Mouse (Mus musculus) testis, adult 2 months (tissue): Measurements from ENCODE around the gene Mrpl35. TPM values are rescaled to one million over a fixed set of nuclear protein-coding genes. Genes with fewer than 3 reads are reported as not detected.

Source experiments
- H3K27ac ChIP-seq: fragments of 200-500 bp; 2 replicates; pipeline ENCODE4 v1.5.1; 2012; ENCODE audit warnings: low read depth, low read length; ENCODE audit not compliant: control insufficient read depth, insufficient read depth
- H3K27me3 ChIP-seq: fragments of 200-500 bp; 2 replicates; pipeline ENCODE4 v1.6.1; 2012; ENCODE audit warnings: mild to moderate bottlenecking, low read length, moderate library complexity; ENCODE audit not compliant: control insufficient read depth, insufficient read depth
- H3K36me3 ChIP-seq: fragments of 200-500 bp; 2 replicates; pipeline ENCODE4 v1.6.1; 2012; ENCODE audit warnings: mild to moderate bottlenecking, low read length; ENCODE audit not compliant: control insufficient read depth, insufficient read depth
- H3K4me1 ChIP-seq: fragments of 200-500 bp; 2 replicates; pipeline ENCODE4 v1.6.1; 2012; ENCODE audit warnings: low read length; ENCODE audit not compliant: control insufficient read depth, insufficient read depth
- H3K4me3 ChIP-seq: fragments of 200-500 bp; 2 replicates; pipeline ENCODE4 v1.5.1; 2012; ENCODE audit warnings: low read depth, mild to moderate bottlenecking, low read length, moderate library complexity, mixed read lengths; ENCODE audit not compliant: control insufficient read depth
- CTCF ChIP-seq: fragments of 200-500 bp; IDR thresholded peaks from 2 replicates; pipeline ENCODE4 v1.5.1; 2012; ENCODE audit warnings: low read depth, mild to moderate bottlenecking, inconsistent platforms, low read length, moderate library complexity; ENCODE audit not compliant: control insufficient read depth, insufficient read depth, insufficient replicate concordance
- POLR2A ChIP-seq: fragments of 200-500 bp; IDR thresholded peaks from 2 replicates; pipeline ENCODE4 v1.6.1; 2012; ENCODE audit warnings: low read depth, mild to moderate bottlenecking, inconsistent platforms, low read length, moderate library complexity; ENCODE audit not compliant: control insufficient read depth
- polyA plus RNA-seq: library from polyadenylated mRNA; depleted of rRNA; stranded (reverse); fragments of >200 nt; gene quantifications from 2 replicates; pipeline ENCODE4 v1.2.3, GENCODE M21; 2012; rRNA removed

Gene Mrpl35
- polyA plus RNA-seq, 1 experiment = 26.4 TPM

- no peaks in the 10 kb centered on the region for H3K4me1 ChIP-seq
- H3K4me3 ChIP-seq = no peak overlapping the region
- TF ChIP-seq POLR2A = no peak
- no peak for TF ChIP-seq CTCF
- H3K27me3 ChIP-seq = no peaks in the 10 kb centered on the region
- H3K27ac ChIP-seq = no peak overlapping the region
- H3K36me3 ChIP-seq = no peaks in the 10 kb centered on the region
These were observed 55.5 kb downstream of the Mrpl35 start for GRCm38 (mm10) chr6:71771282-71771681.

- TF ChIP-seq POLR2A (no peak), CTCF (peak; percentile 30; the same call in 1 of the 2 replicates)
- H3K4me1 ChIP-seq = no peaks in the 10 kb centered on the region
- H3K27ac ChIP-seq = no peak overlapping the region
- no peak overlapping the region for H3K4me3 ChIP-seq
- H3K27me3 ChIP-seq = no peaks in the 10 kb centered on the region
- no peaks in the 10 kb centered on the region for H3K36me3 ChIP-seq
These were observed 55.9 kb downstream of the Mrpl35 start for GRCm38 (mm10) chr6:71770856-71771255.

GRCm38 (mm10) chr6:71769901-71770690 is 56.7 kb downstream of the Mrpl35 start:
- Histone ChIP-seq H3K36me3 (no peaks in the 10 kb centered on the region), H3K27ac (no peak overlapping the region), H3K4me3 (no peak overlapping the region), H3K4me1 (no peaks in the 10 kb centered on the region), H3K27me3 (no peaks in the 10 kb centered on the region)
- no peak for TF ChIP-seq POLR2A
- no peak for TF ChIP-seq CTCF

- no peaks in the 10 kb centered on the region for H3K4me1 ChIP-seq
- no peak overlapping the region for H3K27ac ChIP-seq
- H3K36me3 ChIP-seq = no peaks in the 10 kb centered on the region
- H3K27me3 ChIP-seq = no peaks in the 10 kb centered on the region
- no peak for TF ChIP-seq CTCF
- no peak for TF ChIP-seq POLR2A
- H3K4me3 ChIP-seq = no peak overlapping the region
These were observed 59.0 kb downstream of the Mrpl35 start for GRCm38 (mm10) chr6:71767761-71768160.

Other genes starting within 250 kb of the Mrpl35 start
- gene Kdm3a, start 194.0 kb downstream of the Mrpl35 start, polyA plus RNA-seq = 42.3 and 50.9 TPM in 2 replicates
- gene Reep1, start 119.4 kb downstream of the Mrpl35 start, polyA plus RNA-seq = 21.1 and 34.3 TPM in 2 replicates
- gene Immt, start 4.4 kb upstream of the Mrpl35 start, polyA plus RNA-seq = 65.3 and 71.3 TPM in 2 replicates
- 14.3 and 17.5 TPM in 2 replicates for gene Ptcd3, start 81.8 kb upstream of the Mrpl35 start, polyA plus RNA-seq
- gene Polr1a, start 82.1 kb upstream of the Mrpl35 start, polyA plus RNA-seq = 15.0 and 15.9 TPM in 2 replicates